Mouse (Mus musculus) stomach, postnatal 0 days (tissue): ENCODE measurements around the gene Ripor2.

Experiments
- CTCF ChIP-seq: IDR thresholded peaks from 2 replicates; pipeline ENCODE4 v1.5.1; 2016; ENCODE audit warnings: antibody characterized with exemption, low read depth, mild to moderate bottlenecking, moderate library complexity
- EP300 ChIP-seq: optimal IDR thresholded peaks from 2 replicates; pipeline ENCODE3; 2016; ENCODE audit warnings: antibody characterized with exemption

DNA sequence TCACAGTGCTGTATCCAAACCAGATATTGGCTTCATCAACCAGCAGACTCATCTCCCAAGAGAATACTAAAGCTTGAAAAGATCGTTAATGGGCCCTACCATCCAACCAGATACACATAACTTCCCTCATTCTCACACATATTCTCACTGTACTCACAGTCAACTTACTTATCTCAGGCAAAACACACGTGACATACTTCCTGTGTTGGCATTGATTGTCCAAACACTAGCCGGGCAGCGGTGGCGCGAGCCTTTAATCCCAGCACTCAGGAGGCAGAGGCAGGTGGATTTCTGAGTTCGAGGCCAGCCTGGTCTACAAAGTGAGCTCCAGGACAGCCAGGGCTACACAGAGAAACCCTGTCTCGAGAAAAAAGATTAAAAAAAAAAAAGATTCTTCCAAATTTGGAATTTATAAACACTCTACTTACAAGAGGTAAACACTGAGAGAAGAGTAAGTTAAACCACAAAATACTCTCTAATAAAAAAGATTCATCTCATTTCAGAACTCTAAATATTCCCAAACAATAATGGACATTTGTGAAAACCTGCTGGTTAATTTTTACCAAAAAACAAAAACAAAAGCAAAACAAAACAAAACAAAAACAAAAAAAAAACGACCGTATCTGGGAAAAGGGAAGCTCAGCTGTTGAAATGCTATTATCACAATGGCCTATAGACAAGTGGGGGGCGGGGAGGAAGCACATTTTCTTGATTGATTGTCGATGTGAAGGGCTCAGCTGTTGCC, 176.0 kb downstream of the Ripor2 start:
- TF ChIP-seq CTCF (no peak), EP300 (no peak)
